Mouse (Mus musculus) adrenal gland, postnatal 25 days (tissue): Measurements from ENCODE around the gene Spo11. TPM values are rescaled to one million over a fixed set of nuclear protein-coding genes. Genes with fewer than 3 reads are reported as not detected.

ENCODE experiments used
- DNase-seq: peaks from one replicate; pipeline ENCODE4 v3.0.0; 2021; ENCODE audit warnings: mixed read lengths
- total RNA-seq: library from RNA; stranded (reverse); gene quantifications from 2 replicates; pipeline ENCODE4 v1.2.3, GENCODE M21; 2021

Gene Spo11
- total RNA-seq, 1 experiment from 2014 or later, result not detected

- DNase-seq, result no peak
Measured at GRCm38 (mm10) chr2:173010220-173010717, 32.8 kb downstream of the Spo11 start.

- DNase-seq, result no peak
Measured at GRCm38 (mm10) chr2:173011440-173011839, 33.9 kb downstream of the Spo11 start.

- no peak for DNase-seq
Measured at GRCm38 (mm10) chr2:173014741-173015287, 37.3 kb downstream of the Spo11 start.

- no peak for DNase-seq
Measured at GRCm38 (mm10) chr2:173017940-173018339, 40.4 kb downstream of the Spo11 start.

- DNase-seq, result peak; percentile 72
Measured at GRCm38 (mm10) chr2:173018618-173019017, 41.1 kb downstream of the Spo11 start.

- no peak for DNase-seq
Measured at GRCm38 (mm10) chr2:173019322-173019721, 41.8 kb downstream of the Spo11 start.

GRCm38 (mm10) chr2:173019790-173020189 is 42.3 kb downstream of the Spo11 start:
- DNase-seq, result peak; percentile 94

GRCm38 (mm10) chr2:173020430-173020829 is 42.9 kb downstream of the Spo11 start, which contains the start of gene Rbm38:
Gene Rbm38, plus strand, starts transcription at chr2:173020498.
- no peak for DNase-seq

GRCm38 (mm10) chr2:173021633-173022055 is 44.1 kb downstream of the Spo11 start:
- DNase-seq, result peak; percentile 94

GRCm38 (mm10) chr2:173022056-173022681 is 44.7 kb downstream of the Spo11 start:
- DNase-seq, result peak; percentile 56

GRCm38 (mm10) chr2:173022813-173023212 is 45.3 kb downstream of the Spo11 start:
- DNase-seq, result no peak

- no peak for DNase-seq
Measured at GRCm38 (mm10) chr2:173023371-173023851, 45.9 kb downstream of the Spo11 start.

GRCm38 (mm10) chr2:173023966-173024365 is 46.5 kb downstream of the Spo11 start:
- DNase-seq, result no peak

- DNase-seq, result no peak
Measured at GRCm38 (mm10) chr2:173024392-173024791, 46.9 kb downstream of the Spo11 start.

GRCm38 (mm10) chr2:173024938-173025337 is 47.4 kb downstream of the Spo11 start:
- no peak for DNase-seq

GRCm38 (mm10) chr2:173026286-173026685 is 48.8 kb downstream of the Spo11 start:
- no peak for DNase-seq

GRCm38 (mm10) chr2:173026688-173027131 is 49.2 kb downstream of the Spo11 start:
- no peak for DNase-seq

GRCm38 (mm10) chr2:173027169-173027823 is 49.8 kb downstream of the Spo11 start:
- DNase-seq, result no peak

GRCm38 (mm10) chr2:173027824-173028495 is 50.5 kb downstream of the Spo11 start:
- peak; percentile 55 for DNase-seq

GRCm38 (mm10) chr2:173028508-173029031 is 51.1 kb downstream of the Spo11 start:
- no peak for DNase-seq

GRCm38 (mm10) chr2:173030591-173031338 is 53.3 kb downstream of the Spo11 start:
- no peak for DNase-seq
